Mouse (Mus musculus) CH12.LX (cell line): Measurements from ENCODE around the gene Pknox2.

ENCODE experiments used
- CTCF ChIP-seq, 2 experiments: IDR thresholded peaks in 1 of 2; conservative IDR thresholded peaks in 1 of 2; 2 replicates each; pipeline ENCODE4 v1.5.1; 2011 to 2012; ENCODE audit warnings: low read depth in 2 of 2, low read length in 2 of 2, improper control_type of control experiment in 1 of 2, inconsistent platforms in 1 of 2, mild to moderate bottlenecking in 1 of 2, moderate library complexity in 1 of 2
- EP300 ChIP-seq: IDR thresholded peaks from 2 replicates; pipeline ENCODE4 v1.6.1; 2011; ENCODE audit warnings: low read length, improper control_type of control experiment
- POLR2A ChIP-seq: IDR thresholded peaks from 2 replicates; pipeline ENCODE4 v1.6.1; 2011; ENCODE audit warnings: low read depth, mild to moderate bottlenecking, improper control_type of control experiment, low read length

DNA sequence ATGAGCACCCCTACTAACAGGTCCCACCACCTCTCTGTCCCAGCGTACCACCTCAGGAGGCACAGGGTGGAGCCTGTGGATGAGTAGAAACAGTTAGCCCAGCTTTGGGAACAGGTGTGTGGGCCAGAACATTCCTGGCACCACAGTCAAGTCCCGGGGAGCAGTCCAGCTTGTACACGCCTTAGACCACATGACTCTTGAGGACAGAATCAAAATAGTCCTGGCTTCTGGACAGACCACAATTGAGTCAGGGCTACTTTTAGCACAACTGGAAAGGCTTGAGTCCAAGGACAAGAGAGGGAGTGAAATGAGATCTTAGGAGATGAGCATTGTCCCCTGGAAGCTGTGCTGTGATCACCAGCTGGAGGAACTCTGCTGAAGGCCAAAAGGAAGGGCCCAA is 248.6 kb downstream of the Pknox2 start:
- no peak for TF ChIP-seq EP300
- no peak for TF ChIP-seq CTCF (conservative IDR thresholded peaks at IDR 0.05 in 1 of 2, IDR thresholded peaks at IDR 0.05 in 1 of 2; ENCODE audit: low read depth in 2 of 2, low read length in 2 of 2)
- TF ChIP-seq POLR2A, result no peak
